Mouse (Mus musculus) CD8-positive naive resting alpha-beta T cell, adult 2 months (primary cell): ENCODE results near the gene Lgmn.
A peak's percentile ranks its signal among the peaks of the same experiment; 100 is the strongest.

ENCODE experiments used
- DNase-seq, 2 experiments: peaks; one replicate each; pipeline ENCODE4 v3.0.0; 2022; ENCODE audit warnings: low read depth in 2 of 2, low spot score in 2 of 2

Lgmn gene

DNA sequence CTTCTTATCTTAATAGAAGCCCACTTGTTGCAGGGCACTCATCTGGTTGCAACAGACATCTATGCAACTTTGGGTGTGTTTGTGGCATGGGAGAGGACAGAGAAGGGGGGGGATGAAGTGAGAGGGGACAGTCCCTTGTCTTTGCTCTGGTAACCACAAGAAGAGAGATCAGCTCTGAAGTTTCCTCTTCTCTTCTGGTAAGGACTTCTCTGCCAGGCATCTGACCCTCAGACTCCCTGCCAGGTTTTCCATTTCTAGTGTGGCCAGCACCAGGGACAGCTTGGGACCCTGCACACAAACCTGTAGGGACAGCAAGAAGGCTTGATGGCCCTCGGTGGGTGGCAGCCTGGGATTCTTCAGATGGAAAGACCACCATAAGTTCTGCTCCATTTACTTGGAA lies 88.6 kb downstream of the Lgmn start:
- no peak for DNase-seq

DNA sequence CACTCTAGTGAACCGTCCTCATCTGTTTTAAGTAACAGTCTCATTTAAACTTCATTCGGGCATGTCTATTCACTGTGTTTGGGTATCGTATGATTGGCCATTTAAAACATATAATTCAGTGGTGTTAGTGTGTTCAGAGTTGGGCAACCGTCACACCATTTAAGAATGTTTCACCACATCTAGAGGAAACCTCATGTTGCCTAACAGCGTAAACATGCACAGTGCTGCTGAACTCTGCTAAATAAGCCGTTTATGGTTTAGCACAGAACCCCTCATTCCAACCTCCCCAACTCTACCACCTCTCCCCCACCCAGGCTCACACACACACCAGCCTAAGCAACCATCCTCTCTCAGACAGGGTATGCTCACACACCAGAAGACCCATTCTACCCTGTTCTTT lies 91.2 kb downstream of the Lgmn start:
- no peak for DNase-seq

DNA sequence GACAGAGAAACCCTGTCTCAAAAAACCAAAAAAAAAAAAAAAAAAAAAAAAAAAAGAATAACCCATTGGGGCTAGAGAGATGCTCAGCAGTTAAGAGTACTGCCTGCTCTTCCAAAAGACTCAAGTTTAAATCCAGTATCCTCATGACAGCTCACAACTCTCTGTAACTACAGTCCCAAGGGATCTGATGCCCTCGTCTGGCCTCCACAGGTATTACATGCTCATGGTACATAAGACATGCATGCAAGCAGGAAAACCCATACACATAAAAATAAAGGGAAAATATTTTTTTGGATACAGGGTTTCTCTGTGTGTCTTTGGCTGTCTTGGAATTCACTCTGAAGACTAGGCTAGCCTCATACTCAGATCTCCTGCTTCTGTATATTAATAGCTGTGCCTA lies 93.1 kb downstream of the Lgmn start:
- peak; percentile 36 to 70 for DNase-seq

DNA sequence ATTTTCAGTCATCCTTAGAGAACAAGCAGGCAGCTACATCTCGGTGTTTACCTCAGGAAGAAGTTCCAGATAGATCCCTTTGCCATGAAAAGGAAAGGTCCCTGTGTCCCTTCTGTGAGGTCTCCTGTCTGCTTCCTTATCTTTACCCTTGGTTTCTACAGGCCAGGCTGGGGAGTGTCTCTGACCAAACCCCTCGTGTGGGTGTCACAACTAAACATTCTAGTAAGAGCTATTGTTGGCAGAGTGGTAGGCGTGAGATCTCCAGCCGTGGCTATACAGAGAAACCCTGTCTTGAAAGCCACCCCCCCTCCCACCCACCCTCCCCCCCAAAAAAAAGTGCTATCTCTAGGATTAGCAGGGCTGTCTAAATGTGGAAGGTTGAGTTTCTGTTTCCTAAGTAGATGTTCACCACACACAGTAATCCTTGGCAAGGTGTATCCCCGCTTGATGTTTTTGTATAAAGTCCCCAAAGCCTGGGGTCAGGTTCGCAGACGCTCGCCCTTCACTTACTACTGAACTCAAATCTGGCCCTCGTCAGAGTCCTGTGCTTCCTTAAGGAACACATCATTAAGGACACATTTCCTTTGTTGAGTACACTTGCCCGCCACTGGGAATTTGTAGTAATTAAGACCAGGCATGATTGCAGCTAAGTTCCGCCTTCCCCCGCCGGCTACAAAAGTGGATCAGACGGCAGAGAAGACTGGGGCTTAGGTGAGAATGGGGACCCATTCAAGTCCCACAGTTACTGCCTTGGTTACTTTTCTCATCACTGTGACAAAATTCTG lies 94.4 kb downstream of the Lgmn start:
- no peak for DNase-seq
